Mouse (Mus musculus): ENCODE results near the gene Ddx49. TPM values are rescaled to one million over a fixed set of nuclear protein-coding genes. Genes with fewer than 3 reads are reported as not detected.
A peak's percentile ranks its signal among the peaks of the same experiment; 100 is the strongest.

Gene Ddx49
- 40.9 and 57.8 TPM in 2 replicates for polyA plus RNA-seq (2012; rRNA removed)

- WGBS: under 1% methylated on average over 40 of the region's 40 CpGs
- DNase-seq (ENCODE audit: low read depth, low spot score): peak; percentile 57
Measured at GRCm38 (mm10) chr8:70302358-70302890, at the start of gene Ddx49, which contains the start of gene Cope. Ddx49 (minus strand) TSS chr8:70302489. Cope (plus strand) TSS chr8:70302518.

- WGBS: 11% methylated on average over 3 of the region's 3 CpGs
- DNase-seq (ENCODE audit: low read depth, low spot score): no peak
Measured at GRCm38 (mm10) chr8:70352000-70352384, 49.7 kb upstream of the Ddx49 start.

- 15% methylated on average over 15 of the region's 15 CpGs for WGBS
- no peak for DNase-seq (ENCODE audit: low read depth, low spot score)
Measured at GRCm38 (mm10) chr8:70351035-70351999, 49.0 kb upstream of the Ddx49 start.

DNA sequence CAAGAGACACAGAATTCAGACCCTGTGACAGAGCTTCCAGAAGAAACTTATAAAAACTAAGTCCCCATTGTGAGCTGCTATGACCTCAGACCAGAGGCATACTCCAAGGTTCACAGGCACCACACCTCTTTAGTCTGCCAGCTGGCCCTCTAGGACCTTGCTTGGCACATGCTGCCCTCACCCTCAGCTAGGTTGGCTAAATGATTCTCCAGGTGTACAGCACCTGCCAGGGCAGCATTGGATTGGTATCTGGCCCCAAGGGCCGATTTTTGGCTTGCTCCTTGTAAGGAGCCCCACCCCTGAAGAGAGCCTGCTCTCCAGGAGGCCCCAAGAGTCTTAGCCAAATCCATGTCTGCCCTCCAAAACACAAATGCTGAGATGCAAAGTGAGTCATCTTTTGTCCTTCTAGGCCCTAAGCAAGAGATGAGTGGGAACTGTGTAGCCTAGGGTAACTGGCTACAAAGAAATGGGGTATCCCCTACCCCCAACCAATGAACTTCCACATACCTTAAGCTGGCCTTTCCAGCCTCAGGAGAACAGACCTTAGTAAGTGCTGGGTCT lies 45.7 kb upstream of the Ddx49 start:
- DNase-seq (ENCODE audit: low read depth, low spot score): no peak
- 15% methylated on average over 1 of the region's 1 CpGs for WGBS

DNA sequence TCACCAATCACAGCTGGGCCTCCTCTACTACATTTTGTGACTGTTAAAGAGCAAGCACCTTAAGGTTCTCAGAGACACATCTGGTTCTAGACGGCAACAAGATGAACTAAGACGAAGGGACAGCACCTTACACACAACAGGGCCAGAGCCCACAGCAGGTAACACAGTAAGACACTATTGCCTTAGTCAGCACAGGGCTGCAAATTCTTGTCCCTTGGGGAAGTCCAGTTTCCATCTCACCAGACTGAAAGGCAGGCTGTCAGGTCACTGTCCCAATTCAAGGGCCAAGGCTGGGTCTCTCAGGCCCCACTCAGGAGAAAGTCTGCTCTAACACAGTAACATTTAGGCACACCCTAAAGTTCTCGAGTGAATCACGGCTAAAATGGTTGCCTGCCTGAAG lies 45.2 kb upstream of the Ddx49 start:
- no peak for DNase-seq (ENCODE audit: low read depth, low spot score)
- 46% methylated on average over 4 of the region's 4 CpGs for WGBS

GRCm38 (mm10) chr8:70344279-70344678 lies 42.0 kb upstream of the Ddx49 start:
- no peak for DNase-seq (ENCODE audit: low read depth, low spot score)
- 70% methylated on average over 2 of the region's 2 CpGs for WGBS

DNA sequence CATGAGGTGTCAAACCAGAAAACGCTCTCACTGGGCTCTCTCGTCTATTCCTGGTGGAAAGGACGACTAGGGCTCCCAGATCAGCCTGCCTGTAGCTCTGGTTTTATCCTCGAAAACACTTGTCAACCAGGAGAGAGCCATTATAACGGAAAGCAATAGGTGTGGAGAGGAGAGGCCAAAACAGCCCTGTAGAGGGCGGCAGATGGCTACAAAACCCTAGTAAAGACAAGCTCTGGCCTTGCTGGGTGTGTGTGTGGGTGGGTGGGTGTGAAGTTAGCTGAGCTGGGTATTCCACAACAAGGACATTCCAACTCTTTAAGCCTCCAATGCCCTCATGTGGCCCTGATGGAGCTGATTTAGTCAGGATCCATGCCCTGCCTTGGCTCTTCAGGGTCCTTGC lies 41.4 kb upstream of the Ddx49 start:
- WGBS: 59% methylated on average over 6 of the region's 6 CpGs
- no peak for DNase-seq (ENCODE audit: low read depth, low spot score)

GRCm38 (mm10) chr8:70343076-70343475 lies 40.8 kb upstream of the Ddx49 start:
- 90% methylated on average over 7 of the region's 7 CpGs for WGBS
- no peak for DNase-seq (ENCODE audit: low read depth, low spot score)

- 88% methylated on average over 14 of the region's 14 CpGs for WGBS
- DNase-seq (ENCODE audit: low read depth, low spot score): no peak
Measured at GRCm38 (mm10) chr8:70342007-70342406, 39.7 kb upstream of the Ddx49 start.

GRCm38 (mm10) chr8:70340659-70341058 lies 38.4 kb upstream of the Ddx49 start:
- WGBS: 90% methylated on average over 7 of the region's 7 CpGs
- no peak for DNase-seq (ENCODE audit: low read depth, low spot score)

DNA sequence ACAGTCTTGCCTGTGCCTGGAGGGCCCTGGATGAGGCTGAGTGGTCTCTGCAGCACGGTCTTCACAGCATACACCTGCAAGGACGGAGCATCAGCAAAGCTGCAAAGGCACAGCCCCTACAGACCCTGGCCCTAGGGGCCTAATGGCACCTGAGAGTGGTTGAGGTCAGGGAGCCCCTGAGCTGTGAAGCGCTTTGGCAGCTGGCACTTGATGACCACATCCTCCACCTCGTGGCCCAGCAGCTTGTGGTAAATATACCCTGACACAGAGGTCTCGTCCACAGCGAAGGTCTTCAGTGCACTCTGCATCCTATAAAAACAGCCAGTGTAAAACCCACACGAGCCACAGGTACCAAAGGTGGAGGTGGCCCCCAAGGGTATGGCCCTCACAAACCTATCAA lies 36.6 kb upstream of the Ddx49 start:
- no peak for DNase-seq (ENCODE audit: low read depth, low spot score)
- WGBS: 88% methylated on average over 7 of the region's 7 CpGs

DNA sequence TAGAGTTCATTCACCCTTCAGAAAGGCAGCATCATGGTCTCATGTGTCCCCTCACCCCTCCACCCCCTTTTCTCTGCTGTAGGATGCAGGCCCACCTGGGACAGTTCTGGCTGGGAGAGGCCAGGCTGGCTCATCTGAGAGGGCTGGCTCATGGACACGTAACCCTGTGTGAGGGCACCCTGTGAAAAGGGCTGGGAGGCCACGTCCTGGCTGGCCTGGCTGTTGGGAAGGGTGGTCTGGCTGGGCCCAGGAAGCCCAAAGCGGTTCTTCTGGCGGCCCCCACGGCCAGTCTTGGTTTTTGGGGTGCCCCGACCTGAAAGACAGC lies 30.6 kb upstream of the Ddx49 start:
- DNase-seq (ENCODE audit: low read depth, low spot score): no peak
- 95% methylated on average over 6 of the region's 6 CpGs for WGBS

GRCm38 (mm10) chr8:70332070-70332877 lies 30.0 kb upstream of the Ddx49 start:
- DNase-seq (ENCODE audit: low read depth, low spot score): no peak
- 56% methylated on average over 41 of the region's 41 CpGs for WGBS

GRCm38 (mm10) chr8:70331526-70331925 lies 29.2 kb upstream of the Ddx49 start:
- 92% methylated on average over 19 of the region's 19 CpGs for WGBS
- no peak for DNase-seq (ENCODE audit: low read depth, low spot score)

GRCm38 (mm10) chr8:70330741-70331364 lies 28.6 kb upstream of the Ddx49 start:
- no peak for DNase-seq (ENCODE audit: low read depth, low spot score)
- 78% methylated on average over 53 of the region's 53 CpGs for WGBS

- 36% methylated on average over 45 of the region's 45 CpGs for WGBS
- DNase-seq (ENCODE audit: low read depth, low spot score): no peak
Measured at GRCm38 (mm10) chr8:70329835-70330740, 27.8 kb upstream of the Ddx49 start.

DNA sequence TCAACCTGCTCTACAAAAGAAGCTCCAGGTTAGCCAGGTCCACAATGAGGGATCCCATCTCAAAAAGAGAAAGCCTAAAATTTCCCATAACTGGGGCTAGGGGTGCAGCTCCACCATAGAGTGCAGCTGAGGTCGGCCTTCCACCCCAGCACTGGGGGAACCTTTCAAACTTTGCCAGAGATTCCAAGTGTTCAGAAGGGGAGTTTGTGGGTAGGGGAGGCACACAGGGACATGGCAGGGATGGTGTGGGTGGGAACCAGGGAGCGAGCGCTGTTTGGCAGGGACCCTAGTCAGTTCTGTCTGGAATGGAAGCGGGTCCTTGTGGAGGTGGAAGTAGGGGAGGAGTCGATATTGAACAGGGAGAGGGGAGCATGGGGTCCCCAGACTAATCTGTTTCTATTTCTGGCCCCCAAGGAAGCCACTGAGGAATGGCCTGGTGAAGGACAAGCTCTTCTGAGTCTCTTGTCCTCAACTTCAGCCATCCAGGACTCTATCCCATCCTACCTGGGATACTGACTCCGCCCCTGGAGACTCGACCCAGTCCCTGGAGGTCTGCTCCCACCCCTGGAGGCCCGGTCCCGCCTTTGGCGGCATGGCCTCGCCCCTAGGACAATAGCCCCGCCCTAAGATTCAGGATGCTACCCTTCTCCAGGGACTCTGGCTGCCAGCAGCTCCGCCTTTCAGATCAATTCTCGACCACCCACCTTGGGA lies 27.0 kb upstream of the Ddx49 start, which contains the start of gene Gdf1:
Gene Gdf1 (plus strand): TSS at position 694 of the 711 bp plus-strand sequence.
- WGBS: 40% methylated on average over 14 of the region's 14 CpGs
- no peak for DNase-seq (ENCODE audit: low read depth, low spot score)

GRCm38 (mm10) chr8:70327512-70327911 lies 25.2 kb upstream of the Ddx49 start:
- no peak for DNase-seq (ENCODE audit: low read depth, low spot score)
- WGBS: 88% methylated on average over 6 of the region's 6 CpGs
